Mouse (Mus musculus) megakaryocyte progenitor cell, adult 5-6 weeks (primary cell): ENCODE results near the gene Rac2. TPM values are rescaled to one million over a fixed set of nuclear protein-coding genes. Genes with fewer than 3 reads are reported as not detected.

Source experiments
- ATAC-seq: replicated peaks from 2 replicates; pipeline ENCODE4 v1.8.0; 2016; ENCODE audit warnings: mild to moderate bottlenecking, moderate TSS enrichment, inconsistent platforms; ENCODE audit not compliant: poor library complexity
- total RNA-seq, 2 experiments: library from RNA; stranded (forward) in 1 of 2; stranded (reverse) in 1 of 2; fragments of 157-497, 149-512 nt in 1 of 2; fragments of 200-1000 nt in 1 of 2; gene quantifications; 2 replicates each; pipeline versions ENCODE4 v1.2.3 to v1.2.4; 2015 to 2017

Gene Rac2
- total RNA-seq, 2 experiments from 2014 or later = 243 to 402 TPM

DNA sequence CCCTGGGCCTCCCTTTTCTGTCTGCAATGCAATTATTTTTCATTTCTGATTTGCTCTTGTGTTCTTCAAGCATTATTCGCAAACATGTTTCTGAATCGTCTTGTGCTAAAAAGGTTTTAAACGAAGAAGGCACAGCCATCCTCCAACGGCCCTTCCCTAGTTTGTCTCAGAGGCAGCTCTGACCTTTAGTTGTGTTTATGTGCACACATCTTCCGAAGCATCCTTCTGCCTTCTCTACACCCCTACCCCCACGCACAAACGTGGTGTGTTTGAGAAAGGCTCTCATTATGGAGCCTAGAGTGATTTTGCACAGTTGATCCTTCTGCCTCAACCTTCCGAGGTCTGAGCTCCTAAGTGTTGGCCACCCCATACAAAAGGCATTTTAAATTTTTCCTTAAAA lies 23.9 kb downstream of the Rac2 start:
- no peak for ATAC-seq

GRCm38 (mm10) chr15:78548336-78548665 lies 24.3 kb downstream of the Rac2 start:
- ATAC-seq = peak; percentile 63

DNA sequence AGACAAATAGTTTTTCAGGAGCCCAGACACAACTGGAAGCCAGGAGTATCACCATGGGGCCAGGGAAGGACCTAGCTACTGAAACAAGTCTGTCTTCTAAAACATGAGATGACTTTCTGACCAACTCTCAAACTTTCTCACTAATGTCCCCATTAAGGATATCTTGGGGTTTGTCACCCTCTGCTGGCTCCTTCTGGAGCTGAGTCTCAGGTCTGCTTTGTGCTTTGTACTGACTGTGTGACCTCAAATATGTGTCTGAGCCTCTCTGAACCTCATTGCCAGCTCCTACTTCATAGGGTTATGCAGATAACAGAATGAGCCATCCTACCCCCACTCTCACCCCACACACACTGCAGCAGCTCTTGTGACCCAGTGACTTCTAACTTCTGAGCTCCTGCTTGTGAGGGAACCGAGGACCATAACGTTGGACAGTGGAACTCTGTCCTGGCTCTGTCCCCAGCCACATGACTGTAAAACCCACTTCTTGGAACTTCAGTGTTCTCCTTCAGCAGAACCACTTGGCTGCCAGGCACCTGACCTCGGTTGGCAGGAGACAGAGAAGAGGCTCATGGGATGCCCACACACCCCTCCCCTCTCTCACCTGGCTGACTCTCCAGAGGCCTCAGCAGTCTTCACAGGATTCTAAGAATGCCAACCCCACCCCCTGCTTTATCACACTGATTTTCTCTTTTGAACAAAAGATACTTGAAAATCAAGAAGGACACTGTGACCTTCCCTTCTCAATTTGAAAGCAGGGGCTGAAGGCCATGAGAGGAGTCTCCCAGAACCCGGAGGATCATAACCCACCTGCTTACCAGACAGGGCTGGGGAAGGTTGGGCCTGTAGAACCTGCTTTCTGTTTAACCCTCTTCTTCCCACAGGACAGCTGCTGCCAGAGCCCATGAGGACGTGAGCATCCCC lies 24.9 kb downstream of the Rac2 start:
- peak; percentile 50 for ATAC-seq

- ATAC-seq = no peak
Measured at GRCm38 (mm10) chr15:78546060-78546459, 26.5 kb downstream of the Rac2 start.

DNA sequence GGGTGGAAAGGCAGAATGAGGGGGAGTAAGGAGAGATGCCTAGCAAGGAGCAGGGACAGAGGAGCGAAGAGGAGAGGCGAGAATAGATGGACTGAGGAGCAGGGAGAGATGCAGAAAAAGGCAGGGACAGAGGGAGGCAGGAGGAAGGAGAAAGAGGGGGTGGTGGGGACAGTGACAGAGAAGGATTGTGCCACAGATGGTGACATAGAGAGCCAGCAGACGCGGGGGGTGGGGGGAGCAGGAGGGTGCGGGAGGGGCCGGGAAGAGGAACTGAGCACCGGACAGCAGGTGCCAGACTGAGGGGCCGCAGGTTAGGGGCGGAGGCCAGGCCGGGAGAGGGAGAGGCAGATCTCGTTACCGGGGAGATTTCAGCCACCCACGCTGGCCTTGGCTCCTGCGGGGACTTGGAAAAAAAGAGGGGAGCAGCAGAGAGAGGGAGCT lies 28.0 kb downstream of the Rac2 start, which contains the start of gene Sstr3:
Gene Sstr3 (minus strand): TSS at position 125 of the 441 bp plus-strand sequence.
- ATAC-seq = 0 out of 2 replicates have a peak, but pooled peaks have one; percentile 24

DNA sequence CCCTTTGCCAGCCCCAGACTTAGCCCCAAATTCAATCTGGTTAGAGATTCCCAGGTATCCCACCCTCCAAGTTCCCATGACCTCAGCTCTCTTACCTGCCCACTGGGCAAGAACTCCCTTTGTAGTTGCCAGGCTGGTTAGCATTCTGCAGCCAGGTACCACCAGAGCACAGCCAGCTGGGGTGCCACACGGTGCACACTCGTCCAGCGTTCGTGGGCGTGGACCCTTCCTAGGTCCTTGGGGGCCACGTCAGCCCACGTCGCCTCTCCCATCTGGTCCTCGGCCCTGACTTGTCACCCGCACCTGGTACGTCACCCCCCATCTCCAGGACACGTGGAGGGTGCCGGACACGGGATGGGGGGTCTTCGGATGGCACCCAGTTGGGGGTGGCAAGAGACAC lies 28.5 kb downstream of the Rac2 start:
- no peak for ATAC-seq

GRCm38 (mm10) chr15:78542767-78543303 lies 29.7 kb downstream of the Rac2 start:
- no peak for ATAC-seq

- no peak for ATAC-seq
Measured at GRCm38 (mm10) chr15:78542098-78542766, 30.4 kb downstream of the Rac2 start.

DNA sequence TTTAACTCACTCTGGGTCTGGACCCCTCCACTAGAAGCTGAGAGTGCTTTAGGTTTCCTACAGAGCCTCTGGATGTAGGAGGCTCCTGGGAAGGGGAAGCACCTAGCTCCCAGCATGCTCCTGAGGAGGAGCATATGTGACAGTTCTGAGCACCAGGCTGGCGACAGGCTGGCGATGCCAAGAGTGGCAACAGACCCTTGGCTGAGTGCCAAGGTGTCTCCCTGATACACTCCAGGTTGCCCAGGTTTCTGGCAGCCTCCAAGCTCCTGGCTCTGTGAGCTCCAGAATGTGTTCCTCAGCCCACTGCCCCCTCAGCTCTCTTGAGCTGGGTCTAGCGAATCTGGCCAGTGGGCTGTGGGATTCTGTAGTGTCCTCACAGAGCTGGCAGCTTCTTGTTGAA lies 31.0 kb downstream of the Rac2 start:
- no peak for ATAC-seq

GRCm38 (mm10) chr15:78541036-78541435 lies 31.5 kb downstream of the Rac2 start:
- ATAC-seq = no peak

DNA sequence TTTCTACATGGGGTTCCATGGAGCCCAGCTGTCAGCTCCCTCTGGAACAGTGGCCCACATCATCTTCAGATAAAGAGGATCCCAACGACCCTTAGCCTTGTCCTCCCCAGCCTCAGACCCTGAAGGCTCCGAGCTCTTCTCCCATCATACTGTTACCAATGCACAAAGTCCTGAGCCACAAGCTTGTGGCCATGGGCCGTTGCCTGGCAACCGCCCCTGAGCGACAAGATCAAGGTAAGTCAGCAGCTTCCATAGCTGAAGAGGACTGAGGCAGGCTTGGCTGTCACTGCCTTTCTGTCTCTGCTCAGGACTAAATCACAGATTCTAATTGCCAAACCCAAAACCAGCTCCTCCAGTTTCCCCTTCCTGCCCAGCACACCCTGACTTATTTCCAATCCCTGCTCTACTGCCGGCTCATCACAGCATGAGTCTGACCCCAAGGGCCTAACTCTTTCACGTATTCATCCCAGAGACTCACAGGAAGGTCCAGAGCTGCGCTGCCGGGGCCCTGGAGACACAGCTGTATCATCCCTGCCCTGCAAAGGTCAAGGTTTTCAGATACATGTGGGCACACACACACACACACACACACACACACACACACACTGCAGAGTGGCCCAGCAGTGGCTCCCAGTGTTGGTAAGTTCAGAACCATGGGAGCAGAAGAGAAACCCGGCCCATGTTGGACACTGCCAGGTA lies 36.7 kb downstream of the Rac2 start:
- no peak for ATAC-seq

DNA sequence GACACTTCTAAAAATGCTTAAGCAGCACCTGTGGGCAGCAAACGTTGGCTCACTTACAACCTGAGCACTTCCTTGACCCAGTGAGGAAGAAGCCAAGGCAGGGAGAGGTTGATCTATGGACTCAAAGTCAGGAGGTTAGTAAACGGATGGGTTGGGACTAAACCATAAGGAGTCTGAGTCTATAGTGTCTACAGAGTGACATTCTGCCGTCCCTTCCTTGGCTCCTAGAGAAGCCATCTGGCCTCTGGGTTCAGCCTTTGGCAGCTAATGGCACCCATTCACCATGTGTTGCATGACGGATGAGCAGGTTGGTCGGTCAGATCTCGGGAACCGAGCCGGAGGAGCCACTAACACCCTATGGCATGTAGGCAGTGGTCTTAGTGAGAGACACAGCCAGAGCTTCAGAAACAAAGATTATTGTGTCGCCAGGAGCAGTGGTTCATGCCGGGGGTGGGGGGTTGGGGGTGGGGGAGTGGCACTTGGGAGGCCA lies 39.2 kb downstream of the Rac2 start:
- no peak for ATAC-seq

DNA sequence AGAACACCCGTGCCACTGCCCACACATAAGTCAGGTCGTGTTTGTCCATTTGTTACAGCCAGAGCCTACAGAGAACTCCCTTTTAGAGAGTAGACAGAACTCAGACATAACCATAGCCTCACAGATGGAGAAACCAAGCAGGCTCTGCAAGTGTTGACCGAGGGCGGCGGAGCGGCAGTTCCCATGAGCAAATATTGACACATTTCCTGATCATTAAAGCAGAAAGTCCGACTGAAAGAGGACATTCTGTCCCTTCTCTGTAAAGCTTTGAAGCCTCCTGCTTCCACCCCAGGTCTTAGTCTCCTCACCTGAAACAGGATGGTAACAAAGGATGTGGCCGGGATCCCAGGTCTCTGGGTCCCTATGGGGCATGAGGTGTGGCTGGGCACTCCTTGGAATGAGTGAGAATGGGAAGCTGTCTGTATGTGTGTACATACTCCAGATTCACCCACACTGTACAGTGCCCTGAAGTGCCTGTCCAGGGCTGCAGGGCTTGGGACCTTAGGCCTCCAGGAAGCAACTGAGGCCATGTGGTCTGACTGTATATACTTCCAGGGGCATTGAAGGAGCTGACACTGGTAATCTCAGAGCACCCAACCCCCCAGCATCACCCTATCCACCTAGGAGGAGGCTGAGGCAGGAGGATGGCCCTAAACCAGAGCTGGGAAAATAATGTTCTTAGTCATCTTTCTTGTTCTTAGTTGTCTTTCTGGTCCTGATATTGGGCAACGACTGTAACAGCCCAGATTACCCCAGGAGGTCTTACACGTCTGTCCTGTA lies 39.8 kb downstream of the Rac2 start:
- no peak for ATAC-seq

- ATAC-seq = peak; percentile 90
Measured at GRCm38 (mm10) chr15:78531901-78532469, 40.6 kb downstream of the Rac2 start.

DNA sequence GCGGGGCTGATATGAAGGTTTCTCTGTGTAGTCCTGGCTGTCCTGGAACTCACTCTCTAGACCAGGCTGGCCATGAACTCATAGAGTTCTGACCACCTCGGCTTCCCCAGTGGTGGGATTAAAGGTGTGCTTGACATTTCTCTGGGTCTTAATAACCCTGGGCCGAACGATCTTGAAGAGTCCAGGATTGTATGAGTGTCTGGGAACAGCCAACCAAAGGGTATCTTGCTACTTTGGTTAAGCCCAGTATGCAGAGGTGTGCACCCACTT lies 41.2 kb downstream of the Rac2 start:
- no peak for ATAC-seq

DNA sequence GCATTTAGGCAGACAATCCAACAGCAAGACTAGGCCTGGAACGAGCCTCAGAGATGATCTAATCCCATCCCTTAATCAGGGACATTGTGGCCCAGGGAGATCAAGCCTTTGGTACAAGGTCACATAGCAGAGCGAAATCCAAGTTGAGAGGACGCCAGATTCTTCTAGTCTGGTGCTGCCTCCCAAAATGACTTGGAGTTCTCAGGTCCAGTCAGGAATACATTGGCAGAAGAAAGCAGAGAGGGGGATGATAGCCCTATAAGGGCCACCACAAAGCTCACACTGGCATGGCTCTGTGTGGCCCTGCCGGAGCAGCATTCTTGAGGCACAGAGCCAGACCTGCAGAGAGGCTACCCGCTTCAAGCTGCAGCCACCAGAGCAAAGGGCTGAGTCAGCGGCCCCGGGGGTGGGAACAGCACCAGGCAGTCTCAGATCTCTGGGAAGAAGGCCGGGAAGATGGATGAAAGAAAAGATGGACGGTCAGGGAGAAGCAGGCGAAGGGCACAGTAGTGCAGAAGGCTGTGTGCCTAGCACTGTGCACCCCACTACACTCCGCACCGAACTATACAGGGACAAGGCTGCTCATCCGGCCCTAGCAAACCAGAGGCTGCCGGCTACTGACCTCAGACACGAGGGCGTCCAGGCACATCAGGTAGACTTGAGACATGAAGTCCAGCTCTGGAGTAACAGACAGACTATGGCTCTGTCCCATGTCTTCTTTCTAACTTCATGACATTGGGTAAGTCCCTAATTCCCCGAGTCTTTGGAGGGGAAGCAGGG lies 41.7 kb downstream of the Rac2 start, which contains the start of gene C1qtnf6:
Gene C1qtnf6 (minus strand): TSS at position 746 of the 780 bp plus-strand sequence.
- ATAC-seq = no peak

GRCm38 (mm10) chr15:78530141-78530540 lies 42.4 kb downstream of the Rac2 start:
- no peak for ATAC-seq

- ATAC-seq = no peak
Measured at GRCm38 (mm10) chr15:78529428-78529990, 43.1 kb downstream of the Rac2 start.
